Comparison of ENCODE assay signal across 8 mouse cellular contexts in genomic region chr7:127206606-127207005, GRCm38 (mm10). TPM values are rescaled to one million over a fixed set of nuclear protein-coding genes. Genes with fewer than 3 reads are reported as not detected.
DNase-seq lines count a peak whose midpoint lies in the region; ATAC-seq and TF ChIP-seq lines count a peak whose summit lies in the region.

No protein-coding gene starts in this region.

- H3K9ac ChIP-seq in heart, embryonic 14.5 days (ENCODE audit: low read length): peak overlapping the region; percentile 97
- H3K9ac ChIP-seq in embryonic facial prominence, embryonic 11.5 days (replicated peaks; ENCODE audit: low read length): peak overlapping the region; percentile 89
- peak overlapping the region; percentile 93 for H3K9ac ChIP-seq in intestine, embryonic 16.5 days (ENCODE audit: low read depth, low read length)
- H3K9ac ChIP-seq in midbrain, postnatal 0 days (replicated peaks; ENCODE audit: low read length, poor library complexity, severe bottlenecking): peak overlapping the region; percentile 63

- peak overlapping the region; percentile 96 for H3K4me2 ChIP-seq in heart, embryonic 14.5 days (ENCODE audit: low read length)
- H3K4me2 ChIP-seq in embryonic facial prominence, embryonic 11.5 days (ENCODE audit: low read depth, low read length): peak overlapping the region; percentile 89
- H3K4me2 ChIP-seq in intestine, embryonic 16.5 days (ENCODE audit: low read depth, low read length): peak overlapping the region; percentile 78
- H3K4me2 ChIP-seq in midbrain, postnatal 0 days (ENCODE audit: low read depth, low read length, poor library complexity, severe bottlenecking): peak overlapping the region; percentile 99

- peaks cover 36% of the 10 kb centered on the region for H3K36me3 ChIP-seq in heart, embryonic 14.5 days (ENCODE audit: control insufficient read depth, insufficient read depth, low read length)
- no peaks in the 10 kb centered on the region; the same call in 1 of the 2 replicates for H3K36me3 ChIP-seq in embryonic facial prominence, embryonic 11.5 days (replicated peaks; ENCODE audit: control insufficient read depth, insufficient read depth, low read depth, low read length)
- H3K36me3 ChIP-seq in intestine, embryonic 16.5 days (ENCODE audit: control insufficient read depth, insufficient read depth, low read length): peaks cover 12% of the 10 kb centered on the region
- peaks cover 17% of the 10 kb centered on the region for H3K36me3 ChIP-seq in midbrain, postnatal 0 days (ENCODE audit: insufficient read depth, low read length)

- no peak for DNase-seq in heart, postnatal 36 days
- DNase-seq in embryonic facial prominence, embryonic 11.5 days (ENCODE audit: low spot score): no peak
- no peak for DNase-seq in midbrain, postnatal 0 days (ENCODE audit: low spot score)
- no peak for DNase-seq in MN1 (ENCODE audit: low spot score)
- DNase-seq in embryo, embryonic 10 days (ENCODE audit: low spot score): no peak
- no peak for DNase-seq in kidney, postnatal 25 days

- intact Hi-C loops in heart, postnatal 36 days (cut with DNase I): no loop called here

- WGBS in heart, embryonic 14.5 days: 50% methylated on average over 2 of the region's 2 CpGs
- 48% methylated on average over 2 of the region's 2 CpGs for WGBS in embryonic facial prominence, embryonic 11.5 days
- 42% methylated on average over 2 of the region's 2 CpGs for WGBS in intestine, embryonic 16.5 days
- WGBS in midbrain, postnatal 0 days: 60% methylated on average over 2 of the region's 2 CpGs

- H3K4me3 ChIP-seq in heart, embryonic 14.5 days (ENCODE audit: control insufficient read depth in 1 of 2, insufficient read depth in 1 of 2, low read depth in 1 of 2, low read length in 2 of 2): peak overlapping the region; percentile 92
- peak overlapping the region; percentile 92 for H3K4me3 ChIP-seq in embryonic facial prominence, embryonic 11.5 days (ENCODE audit: low read depth, low read length)
- H3K4me3 ChIP-seq in intestine, embryonic 16.5 days (ENCODE audit: low read length): peak overlapping the region; percentile 95
- peak overlapping the region; percentile 56 for H3K4me3 ChIP-seq in midbrain, postnatal 0 days (ENCODE audit: low read depth, low read length)

- no peaks in the 10 kb centered on the region for H3K27me3 ChIP-seq in heart, embryonic 14.5 days (ENCODE audit: control insufficient read depth, insufficient read depth, low read length)
- no peaks in the 10 kb centered on the region for H3K27me3 ChIP-seq in embryonic facial prominence, embryonic 11.5 days (ENCODE audit: control insufficient read depth, insufficient read depth, low read length)
- no peaks in the 10 kb centered on the region for H3K27me3 ChIP-seq in intestine, embryonic 16.5 days (replicated peaks; ENCODE audit: control insufficient read depth, insufficient read depth, low read length)
- H3K27me3 ChIP-seq in midbrain, postnatal 0 days (ENCODE audit: insufficient read depth, low read length): no peaks in the 10 kb centered on the region

- no peaks in the 10 kb centered on the region for H3K9me3 ChIP-seq in heart, embryonic 14.5 days (ENCODE audit: control insufficient read depth, low read length)
- no peaks in the 10 kb centered on the region for H3K9me3 ChIP-seq in embryonic facial prominence, embryonic 11.5 days (replicated peaks; ENCODE audit: control insufficient read depth, low read length)
- no peaks in the 10 kb centered on the region for H3K9me3 ChIP-seq in intestine, embryonic 16.5 days (ENCODE audit: control insufficient read depth, low read length)
- no peaks in the 10 kb centered on the region for H3K9me3 ChIP-seq in midbrain, postnatal 0 days (ENCODE audit: low read length)

- H3K27ac ChIP-seq in heart, embryonic 14.5 days (replicated peaks in 1 of 2; ENCODE audit: control insufficient read depth in 1 of 2, insufficient read depth in 1 of 2, low read depth in 2 of 2, low read length in 2 of 2): peak overlapping the region in 1 of 2 experiments; percentile 82; a peak in 1 of 4 replicates
- no peak overlapping the region for H3K27ac ChIP-seq in embryonic facial prominence, embryonic 11.5 days (replicated peaks; ENCODE audit: low read depth, low read length)
- H3K27ac ChIP-seq in intestine, embryonic 16.5 days (ENCODE audit: low read length): peak overlapping the region; percentile 27; the same call in 1 of the 2 replicates
- H3K27ac ChIP-seq in midbrain, postnatal 0 days (ENCODE audit: low read depth, low read length): no peak overlapping the region

- TF ChIP-seq CTCF in midbrain, postnatal 0 days (IDR thresholded peaks at IDR 0.05): no peak

- no peak for ATAC-seq in heart, embryonic 14.5 days (ENCODE audit: insufficient number of reproducible peaks, insufficient read depth, low FRiP score, low read depth)
- ATAC-seq in embryonic facial prominence, embryonic 11.5 days (replicated peaks; ENCODE audit: insufficient number of reproducible peaks, low FRiP score, low TSS enrichment, low read depth): no peak
- no peak for ATAC-seq in intestine, embryonic 16.5 days
- no peak for ATAC-seq in midbrain, postnatal 0 days (ENCODE audit: low FRiP score)

- H3K4me1 ChIP-seq in heart, embryonic 14.5 days (ENCODE audit: control insufficient read depth in 2 of 2, insufficient read depth in 2 of 2, low read length in 2 of 2): peaks cover 8 to 29% of the 10 kb centered on the region in 2 experiments
- H3K4me1 ChIP-seq in embryonic facial prominence, embryonic 11.5 days (ENCODE audit: control insufficient read depth, insufficient read depth, low read length): no peaks in the 10 kb centered on the region; the same call in 1 of the 2 replicates
- H3K4me1 ChIP-seq in intestine, embryonic 16.5 days (ENCODE audit: control insufficient read depth, insufficient read depth, low read length): peaks cover 13% of the 10 kb centered on the region
- peaks cover 6% of the 10 kb centered on the region for H3K4me1 ChIP-seq in midbrain, postnatal 0 days (ENCODE audit: insufficient read depth, low read length)

RNA-seq across cellular contexts. Expression of gene Tbc1d10b, which starts 1.7 kb away (rescaled TPM):
- 20.2 and 21.2 TPM in 2 replicates for polyA plus RNA-seq in heart, embryonic 14.5 days (2014; fragmentation: Nextera tagmentation; extraction: Ambion mirVana)
- total RNA-seq in heart, postnatal 36 days (2021): 10 to 100 TPM; 24.6 to 26.4 TPM
- 15.8 and 19.2 TPM in 2 replicates for polyA plus RNA-seq in embryonic facial prominence, embryonic 11.5 days (2014; fragmentation: Nextera tagmentation; extraction: Ambion mirVana)
- polyA plus RNA-seq in intestine, embryonic 16.5 days (2015; fragmentation: Nextera tagmentation; extraction: Ambion mirVana): 15.5 and 18.4 TPM in 2 replicates
- total RNA-seq in midbrain, postnatal 0 days (2014; rRNA removed): 70.2 and 72.3 TPM in 2 replicates
- 24.5 and 28.7 TPM in 2 replicates for polyA plus RNA-seq in midbrain, postnatal 0 days (2015; fragmentation: Nextera tagmentation; extraction: Ambion mirVana)

RNA-seq across cellular contexts. Expression of gene Mylpf, which starts 2.1 kb away (rescaled TPM):
- 11.7 and 14.9 TPM in 2 replicates for polyA plus RNA-seq in heart, embryonic 14.5 days (2014; fragmentation: Nextera tagmentation; extraction: Ambion mirVana)
- total RNA-seq in heart, postnatal 36 days (2021): 1 to 10 TPM; 2.4 to 2.5 TPM
- 19.8 and 22.8 TPM in 2 replicates for polyA plus RNA-seq in embryonic facial prominence, embryonic 11.5 days (2014; fragmentation: Nextera tagmentation; extraction: Ambion mirVana)
- 20.3 and 21.0 TPM in 2 replicates for polyA plus RNA-seq in intestine, embryonic 16.5 days (2015; fragmentation: Nextera tagmentation; extraction: Ambion mirVana)
- 0.90 and 1.4 TPM in 2 replicates for total RNA-seq in midbrain, postnatal 0 days (2014; rRNA removed)
- 1.5 and 2.2 TPM in 2 replicates for polyA plus RNA-seq in midbrain, postnatal 0 days (2015; fragmentation: Nextera tagmentation; extraction: Ambion mirVana)

RNA-seq across cellular contexts. Expression of gene Cd2bp2, which starts 10.8 kb away (rescaled TPM):
- polyA plus RNA-seq in heart, embryonic 14.5 days (2014; fragmentation: Nextera tagmentation; extraction: Ambion mirVana): 33.7 and 34.8 TPM in 2 replicates
- total RNA-seq in heart, postnatal 36 days (2021): 10 to 100 TPM; 36.9 to 38.0 TPM
- 71.8 and 74.0 TPM in 2 replicates for polyA plus RNA-seq in embryonic facial prominence, embryonic 11.5 days (2014; fragmentation: Nextera tagmentation; extraction: Ambion mirVana)
- polyA plus RNA-seq in intestine, embryonic 16.5 days (2015; fragmentation: Nextera tagmentation; extraction: Ambion mirVana): 42.2 and 43.3 TPM in 2 replicates
- 85.7 and 103 TPM in 2 replicates for total RNA-seq in midbrain, postnatal 0 days (2014; rRNA removed)
- polyA plus RNA-seq in midbrain, postnatal 0 days (2015; fragmentation: Nextera tagmentation; extraction: Ambion mirVana): 62.6 and 64.8 TPM in 2 replicates

RNA-seq across cellular contexts. Expression of gene Zfp553, which starts 26.3 kb away (rescaled TPM):
- polyA plus RNA-seq in heart, embryonic 14.5 days (2014; fragmentation: Nextera tagmentation; extraction: Ambion mirVana): 9.9 and 11.4 TPM in 2 replicates
- 1 to 10 TPM; 6.0 to 6.6 TPM for total RNA-seq in heart, postnatal 36 days (2021)
- polyA plus RNA-seq in embryonic facial prominence, embryonic 11.5 days (2014; fragmentation: Nextera tagmentation; extraction: Ambion mirVana): 20.9 and 22.5 TPM in 2 replicates
- polyA plus RNA-seq in intestine, embryonic 16.5 days (2015; fragmentation: Nextera tagmentation; extraction: Ambion mirVana): 21.6 and 23.6 TPM in 2 replicates
- 37.4 and 39.6 TPM in 2 replicates for total RNA-seq in midbrain, postnatal 0 days (2014; rRNA removed)
- polyA plus RNA-seq in midbrain, postnatal 0 days (2015; fragmentation: Nextera tagmentation; extraction: Ambion mirVana): 32.3 TPM in 2 replicates

RNA-seq across cellular contexts. Expression of gene Sept1, which starts 26.3 kb away (rescaled TPM):
- 22.2 and 25.3 TPM in 2 replicates for polyA plus RNA-seq in heart, embryonic 14.5 days (2014; fragmentation: Nextera tagmentation; extraction: Ambion mirVana)
- 1 to 10 TPM; 2.8 TPM for total RNA-seq in heart, postnatal 36 days (2021)
- polyA plus RNA-seq in embryonic facial prominence, embryonic 11.5 days (2014; fragmentation: Nextera tagmentation; extraction: Ambion mirVana): 21.0 and 24.6 TPM in 2 replicates
- polyA plus RNA-seq in intestine, embryonic 16.5 days (2015; fragmentation: Nextera tagmentation; extraction: Ambion mirVana): 15.4 and 16.3 TPM in 2 replicates
- 0.22 and 3.7 TPM in 2 replicates for total RNA-seq in midbrain, postnatal 0 days (2014; rRNA removed)
- polyA plus RNA-seq in midbrain, postnatal 0 days (2015; fragmentation: Nextera tagmentation; extraction: Ambion mirVana): 4.2 and 5.3 TPM in 2 replicates
